Mouse (Mus musculus): ENCODE measurements at regions not wholly inside any gene's neighbourhood (a gene's known extent, or its start where the extent isn't known, plus 50 kb on each side); places are given as distances from the start of the nearest gene placed in this dataset.
A peak's percentile ranks its signal among the peaks of the same experiment; 100 is the strongest.

DNA sequence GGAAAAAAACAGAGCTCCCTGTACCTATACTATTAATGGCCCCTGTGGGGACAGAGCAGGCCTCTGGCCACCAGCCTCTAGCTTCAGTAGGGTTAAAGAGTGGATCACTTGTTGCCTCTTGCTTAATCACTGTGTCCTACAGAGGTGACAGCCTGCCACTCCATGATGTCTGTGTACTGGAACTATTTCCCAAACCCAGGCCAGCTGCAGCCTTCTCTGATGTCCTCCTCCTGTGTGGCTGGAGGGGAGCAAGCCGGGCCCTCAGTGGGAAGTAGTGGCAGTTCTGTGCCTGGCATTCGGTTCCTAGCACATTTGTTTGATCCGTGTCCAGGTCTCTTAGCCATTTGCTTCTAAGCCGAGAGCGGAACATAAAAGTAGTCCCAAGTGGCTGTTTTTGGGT is 207.7 kb upstream of the Cadm1 start:
- 59% methylated on average over 5 of the region's 5 CpGs for WGBS
- ATAC-seq (ENCODE audit: low FRiP score, low read depth) = no peak
- no peaks in the 10 kb centered on the region for H3K9me3 ChIP-seq
- H3K27ac ChIP-seq (replicated peaks) = no peak overlapping the region
- H3K4me3 ChIP-seq = no peak overlapping the region
- H3K4me2 ChIP-seq = no peak overlapping the region
- H3K4me1 ChIP-seq (replicated peaks) = no peaks in the 10 kb centered on the region
- H3K9ac ChIP-seq = no peak overlapping the region
- no peaks in the 10 kb centered on the region for H3K27me3 ChIP-seq
- H3K36me3 ChIP-seq = no peaks in the 10 kb centered on the region

DNA sequence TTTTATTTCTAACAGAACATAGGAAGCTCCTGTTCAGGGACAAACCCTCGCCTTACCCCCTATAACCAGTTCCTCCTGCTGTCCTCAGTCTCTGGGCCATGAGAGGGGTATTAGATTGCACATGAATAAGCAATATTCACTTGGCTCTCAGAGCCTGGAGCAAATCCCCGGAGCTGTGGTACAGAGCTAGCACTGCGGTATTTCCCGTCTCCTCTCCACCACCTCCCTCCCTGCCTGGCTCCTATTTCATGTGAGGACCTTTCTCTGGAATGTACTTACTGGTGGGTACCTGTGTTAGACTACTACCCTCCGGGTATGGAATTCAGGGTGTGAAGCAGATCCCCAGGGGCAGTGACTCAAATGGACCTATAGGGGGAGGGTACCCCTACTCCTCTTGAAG is 206.9 kb upstream of the Cadm1 start:
- Histone ChIP-seq H3K36me3 (no peaks in the 10 kb centered on the region), H3K4me1 (replicated peaks) (no peaks in the 10 kb centered on the region), H3K4me3 (no peak overlapping the region), H3K27me3 (no peaks in the 10 kb centered on the region), H3K4me2 (no peak overlapping the region), H3K27ac (replicated peaks) (no peak overlapping the region), H3K9ac (no peak overlapping the region), H3K9me3 (no peaks in the 10 kb centered on the region)
- 73% methylated on average over 5 of the region's 5 CpGs for WGBS
- no peak for ATAC-seq (ENCODE audit: low FRiP score, low read depth)

DNA sequence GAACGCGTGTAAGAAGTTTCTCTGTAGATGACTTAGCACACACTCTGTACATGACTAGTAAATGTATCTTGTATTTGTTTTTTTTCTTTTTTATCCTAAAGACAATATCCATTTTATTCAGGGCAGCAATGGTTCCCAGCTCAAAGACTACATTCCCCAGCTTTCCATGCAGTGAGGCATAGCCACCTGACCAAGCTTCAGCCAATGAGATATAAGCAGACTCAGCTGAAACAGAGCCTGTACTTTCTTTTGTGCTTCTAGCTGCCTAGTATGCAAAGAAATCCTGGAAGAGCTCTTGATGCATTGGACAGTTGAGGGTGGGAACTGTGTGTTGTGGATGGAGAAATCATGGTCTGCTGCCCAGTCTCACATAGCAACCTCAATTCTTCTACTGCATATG is 202.4 kb upstream of the Cadm1 start:
- H3K9ac ChIP-seq = no peak overlapping the region
- no peak overlapping the region for H3K4me2 ChIP-seq
- H3K27me3 ChIP-seq = no peaks in the 10 kb centered on the region
- H3K4me3 ChIP-seq = no peak overlapping the region
- no peak overlapping the region for H3K27ac ChIP-seq (replicated peaks)
- 100% methylated on average over 2 of the region's 2 CpGs for whole genome bisulfite sequencing
- no peaks in the 10 kb centered on the region for H3K9me3 ChIP-seq
- no peaks in the 10 kb centered on the region for H3K36me3 ChIP-seq
- H3K4me1 ChIP-seq (replicated peaks) = no peaks in the 10 kb centered on the region
- ATAC-seq (ENCODE audit: low FRiP score, low read depth) = peak; percentile 88

DNA sequence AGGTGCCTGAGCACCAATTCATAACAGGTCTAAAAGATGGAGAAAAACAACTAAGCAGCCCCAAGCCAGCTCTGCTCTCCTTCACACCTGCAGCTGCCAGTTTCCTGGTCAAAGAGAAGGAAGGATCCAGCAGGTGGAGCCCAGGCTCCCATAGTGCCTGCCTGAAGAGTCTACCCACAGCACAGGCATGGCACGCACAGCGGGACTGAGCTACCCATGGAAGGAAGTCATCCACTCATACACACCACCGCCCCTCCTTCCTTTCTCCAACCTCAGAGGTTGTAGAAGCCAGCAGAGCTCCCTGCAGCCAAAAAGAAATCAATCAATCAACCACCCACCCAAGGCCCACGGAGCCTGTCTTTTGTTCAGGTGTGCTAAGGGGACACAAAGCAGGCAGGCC is 197.0 kb upstream of the Cadm1 start:
- H3K4me2 ChIP-seq = no peak overlapping the region
- 52% methylated on average over 4 of the region's 4 CpGs for WGBS
- no peak for ATAC-seq (ENCODE audit: low FRiP score, low read depth)
- H3K9ac ChIP-seq = no peak overlapping the region
- H3K4me3 ChIP-seq = no peak overlapping the region
- H3K27me3 ChIP-seq = 0 out of 2 replicates have a peak, but pooled peaks cover 3% of the 10 kb centered on the region
- no peaks in the 10 kb centered on the region for H3K9me3 ChIP-seq
- no peak overlapping the region for H3K27ac ChIP-seq (replicated peaks)
- H3K36me3 ChIP-seq = no peaks in the 10 kb centered on the region
- H3K4me1 ChIP-seq (replicated peaks) = no peaks in the 10 kb centered on the region

DNA sequence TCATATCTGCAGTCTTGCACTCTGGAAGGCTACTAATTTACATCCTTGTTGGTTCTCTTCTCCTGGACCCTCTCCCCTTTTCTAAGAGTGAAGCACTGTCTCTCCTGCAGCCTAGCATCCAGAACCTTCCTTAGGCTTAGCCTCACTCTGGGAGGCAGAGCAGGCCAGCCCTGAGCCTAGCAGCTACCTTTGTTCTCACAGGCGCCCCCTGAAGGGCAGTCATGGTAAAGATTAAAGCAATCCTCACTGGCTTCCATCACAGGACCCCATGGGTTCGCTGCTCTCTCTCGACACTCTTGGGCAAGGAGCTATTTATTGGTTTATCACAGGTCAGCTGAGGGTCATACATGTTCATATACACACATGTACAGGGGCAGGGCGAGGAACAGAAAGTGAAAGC is 191.8 kb upstream of the Cadm1 start:
- H3K4me2 ChIP-seq = no peak overlapping the region
- H3K27ac ChIP-seq (replicated peaks) = no peak overlapping the region
- ATAC-seq (ENCODE audit: low FRiP score, low read depth) = no peak
- 0 out of 2 replicates have a peak, but pooled peaks cover 3% of the 10 kb centered on the region for H3K27me3 ChIP-seq
- WGBS = 67% methylated on average over 4 of the region's 4 CpGs
- H3K4me1 ChIP-seq (replicated peaks) = no peaks in the 10 kb centered on the region
- H3K9ac ChIP-seq = no peak overlapping the region
- H3K9me3 ChIP-seq = no peaks in the 10 kb centered on the region
- no peak overlapping the region for H3K4me3 ChIP-seq
- no peaks in the 10 kb centered on the region for H3K36me3 ChIP-seq

DNA sequence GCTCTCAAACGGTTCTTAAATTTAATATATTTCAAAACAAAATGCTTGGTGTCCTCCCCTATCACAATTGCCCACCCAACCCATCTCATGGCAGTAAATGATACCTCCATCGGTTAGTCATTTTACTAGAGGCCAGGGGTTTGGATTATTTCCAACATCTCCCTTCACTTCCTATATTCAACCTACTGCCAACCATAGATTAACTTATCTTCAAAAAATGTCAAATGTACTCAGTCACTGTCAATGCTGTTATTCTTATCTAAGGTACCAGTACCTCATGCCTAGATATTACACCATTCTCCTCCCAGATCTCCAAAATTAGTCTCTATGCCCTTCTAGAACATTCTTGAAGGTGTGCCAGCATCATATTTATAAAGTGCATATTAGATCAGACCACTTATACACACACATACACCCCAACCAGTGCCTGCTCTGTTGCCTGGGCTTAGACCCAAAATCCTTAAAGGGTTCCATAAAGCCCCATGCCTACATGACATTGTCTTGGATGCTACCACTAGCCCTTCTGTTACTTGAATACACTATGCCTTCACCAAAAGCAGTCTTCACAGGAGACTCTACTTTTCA is 183.4 kb upstream of the Cadm1 start:
- H3K27me3 ChIP-seq = no peaks in the 10 kb centered on the region
- ATAC-seq (ENCODE audit: low FRiP score, low read depth) = no peak
- H3K4me3 ChIP-seq = no peak overlapping the region
- no peaks in the 10 kb centered on the region for H3K4me1 ChIP-seq (replicated peaks)
- H3K9ac ChIP-seq = no peak overlapping the region
- H3K9me3 ChIP-seq = no peaks in the 10 kb centered on the region
- H3K27ac ChIP-seq (replicated peaks) = no peak overlapping the region
- H3K36me3 ChIP-seq = no peaks in the 10 kb centered on the region
- WGBS = 93% methylated on average over 2 of the region's 2 CpGs
- H3K4me2 ChIP-seq = no peak overlapping the region

DNA sequence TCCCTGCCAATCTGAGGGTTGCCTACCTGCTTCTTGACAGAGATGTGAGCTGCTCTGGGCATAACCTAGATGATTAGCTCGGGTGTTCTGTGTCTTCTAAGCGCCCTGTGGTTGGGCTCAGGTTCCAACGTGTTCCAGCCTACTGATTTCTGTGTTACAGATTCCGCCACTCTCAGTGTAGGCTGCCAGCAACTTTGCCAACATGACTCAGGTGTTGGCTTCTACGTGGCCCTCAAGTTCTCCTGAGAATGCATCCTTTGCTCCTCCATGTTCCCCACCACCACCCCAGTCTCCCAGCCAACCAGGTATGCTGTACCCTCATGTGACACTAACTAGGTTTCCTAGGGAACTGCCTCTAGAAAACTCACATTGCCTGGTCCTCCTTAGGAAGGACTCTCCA is 179.7 kb upstream of the Cadm1 start:
- 80% methylated on average over 5 of the region's 5 CpGs for WGBS

DNA sequence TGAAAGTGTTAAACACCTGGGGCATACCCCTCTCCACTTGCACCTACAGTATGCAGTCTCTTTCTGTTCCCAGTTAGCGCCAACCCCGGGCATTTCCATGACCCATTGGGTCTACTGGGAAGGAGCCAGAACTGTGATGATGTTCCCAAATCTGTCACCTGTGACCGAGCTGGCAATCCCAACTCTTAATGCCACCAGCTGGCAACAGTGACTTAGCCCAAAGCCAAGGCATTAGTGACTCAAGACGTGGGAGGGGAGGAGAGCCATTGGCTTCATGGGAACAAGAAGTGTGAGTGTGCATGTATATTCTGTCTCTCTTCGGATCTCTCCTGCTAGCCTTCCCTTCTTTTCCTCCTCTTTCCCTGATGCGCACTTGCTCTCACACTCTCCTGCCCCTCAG is 178.9 kb upstream of the Cadm1 start:
- Histone ChIP-seq H3K27me3 (no peaks in the 10 kb centered on the region), H3K4me1 (replicated peaks) (peaks cover 11% of the 10 kb centered on the region), H3K9ac (no peak overlapping the region), H3K27ac (replicated peaks) (no peak overlapping the region), H3K4me2 (no peak overlapping the region), H3K4me3 (no peak overlapping the region), H3K36me3 (no peaks in the 10 kb centered on the region), H3K9me3 (no peaks in the 10 kb centered on the region)
- no peak for ATAC-seq (ENCODE audit: low FRiP score, low read depth)
- WGBS = 61% methylated on average over 6 of the region's 6 CpGs

More for the DNA sequence above, 179.7 kb upstream of the Cadm1 start:
- ATAC-seq (ENCODE audit: low FRiP score, low read depth) = no peak
- Histone ChIP-seq H3K9me3 (no peaks in the 10 kb centered on the region), H3K4me2 (no peak overlapping the region), H3K36me3 (no peaks in the 10 kb centered on the region), H3K4me1 (replicated peaks) (peaks cover 11% of the 10 kb centered on the region), H3K27me3 (no peaks in the 10 kb centered on the region), H3K27ac (replicated peaks) (no peak overlapping the region), H3K4me3 (no peak overlapping the region), H3K9ac (no peak overlapping the region)

DNA sequence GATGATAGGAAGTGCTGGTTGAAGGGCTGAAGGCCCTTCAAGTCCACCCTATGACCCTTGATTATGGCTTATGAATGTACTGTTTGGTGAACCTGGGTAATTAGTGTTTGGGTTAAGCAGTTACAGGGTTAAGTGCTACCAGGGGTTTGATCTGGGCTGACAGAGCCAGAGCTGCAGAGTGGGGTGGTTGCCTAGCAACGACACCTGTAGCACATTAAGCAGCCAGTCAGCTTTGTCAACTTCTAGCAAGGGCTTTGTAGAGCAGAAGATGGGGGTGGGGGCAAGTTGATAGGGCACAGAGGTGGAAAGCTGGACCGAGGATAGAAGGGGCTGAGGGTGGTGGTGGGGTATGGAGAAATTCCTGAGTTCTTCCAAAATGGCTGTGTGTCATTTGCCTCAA is 177.0 kb upstream of the Cadm1 start:
- H3K4me2 ChIP-seq = no peak overlapping the region
- H3K36me3 ChIP-seq = no peaks in the 10 kb centered on the region
- no peak overlapping the region for H3K9ac ChIP-seq
- no peak overlapping the region for H3K4me3 ChIP-seq
- no peaks in the 10 kb centered on the region for H3K9me3 ChIP-seq
- 11% methylated on average over 2 of the region's 2 CpGs for whole genome bisulfite sequencing
- H3K4me1 ChIP-seq (replicated peaks) = peaks cover 17% of the 10 kb centered on the region
- H3K27ac ChIP-seq (replicated peaks) = no peak overlapping the region
- H3K27me3 ChIP-seq = no peaks in the 10 kb centered on the region
- ATAC-seq (ENCODE audit: low FRiP score, low read depth) = 0 out of 2 replicates have a peak, but pooled peaks have one; percentile 52

DNA sequence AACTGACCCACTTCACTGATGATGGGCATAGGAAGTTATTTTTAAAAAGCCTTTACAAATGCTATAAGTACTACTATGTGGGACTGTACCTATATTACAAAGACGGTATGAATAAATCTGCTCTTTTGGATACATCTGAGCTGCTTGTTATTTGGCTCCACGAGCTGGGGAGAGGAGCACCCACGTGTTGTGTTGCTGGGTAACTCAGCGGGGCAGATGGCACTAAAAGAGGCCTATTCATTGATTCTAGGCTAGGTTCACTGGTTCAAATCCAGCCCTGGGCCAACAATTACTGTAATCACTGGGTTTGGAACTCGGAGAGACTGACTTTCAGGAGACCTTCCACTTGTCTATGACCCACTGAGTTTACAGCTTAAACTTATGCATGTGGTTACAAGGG is 176.0 kb upstream of the Cadm1 start:
- Histone ChIP-seq H3K9ac (no peak overlapping the region), H3K4me1 (replicated peaks) (peaks cover 25% of the 10 kb centered on the region), H3K9me3 (no peaks in the 10 kb centered on the region), H3K27me3 (no peaks in the 10 kb centered on the region), H3K4me2 (no peak overlapping the region), H3K4me3 (no peak overlapping the region), H3K36me3 (no peaks in the 10 kb centered on the region), H3K27ac (replicated peaks) (no peak overlapping the region)
- WGBS = 65% methylated on average over 5 of the region's 5 CpGs
- ATAC-seq (ENCODE audit: low FRiP score, low read depth) = no peak

DNA sequence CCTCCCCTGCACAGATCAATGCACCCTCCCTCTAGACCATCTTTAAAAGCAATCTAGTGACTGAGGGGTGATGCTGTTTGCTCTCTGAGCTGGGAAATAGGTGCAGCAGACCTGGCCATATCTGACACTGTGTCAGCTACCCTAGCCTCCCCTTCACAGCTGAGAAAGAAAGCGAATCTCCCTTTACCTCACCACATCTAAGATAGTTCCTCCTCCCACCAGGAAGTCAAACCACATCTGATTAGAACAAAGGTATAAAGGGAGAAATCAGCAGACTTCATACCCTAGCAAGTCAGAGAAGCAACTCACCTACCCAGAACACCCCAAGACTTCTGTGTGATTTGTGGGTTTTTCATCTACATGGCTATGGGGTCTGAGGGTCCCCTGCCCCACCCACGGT is 175.6 kb upstream of the Cadm1 start:
- Histone ChIP-seq H3K9ac (no peak overlapping the region), H3K27me3 (no peaks in the 10 kb centered on the region), H3K4me1 (replicated peaks) (peaks cover 25% of the 10 kb centered on the region), H3K4me3 (no peak overlapping the region), H3K27ac (replicated peaks) (no peak overlapping the region), H3K9me3 (no peaks in the 10 kb centered on the region), H3K36me3 (no peaks in the 10 kb centered on the region), H3K4me2 (no peak overlapping the region)
- 88% methylated on average over 2 of the region's 2 CpGs for WGBS
- no peak for ATAC-seq (ENCODE audit: low FRiP score, low read depth)

DNA sequence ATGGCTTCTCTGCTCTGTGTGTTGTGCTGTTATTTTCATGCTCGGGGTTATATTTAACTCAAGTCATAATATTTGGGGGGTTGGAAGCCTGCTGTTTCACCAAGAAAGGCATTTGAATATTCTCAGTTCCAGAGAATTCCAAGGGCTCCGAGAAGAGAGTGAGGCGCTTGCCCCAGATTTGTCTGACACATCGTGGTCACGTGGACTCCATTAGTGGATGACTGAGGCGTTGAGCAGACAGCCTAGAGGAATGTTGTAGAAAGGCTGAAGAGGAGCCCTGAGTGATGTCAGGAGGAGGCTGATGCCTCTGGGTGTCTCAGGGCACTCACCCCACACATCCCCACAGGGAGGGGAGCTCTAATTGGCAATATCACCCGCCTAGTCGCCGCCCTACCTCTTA is 175.1 kb upstream of the Cadm1 start:
- H3K27ac ChIP-seq (replicated peaks) = no peak overlapping the region
- no peaks in the 10 kb centered on the region for H3K9me3 ChIP-seq
- whole genome bisulfite sequencing = 79% methylated on average over 9 of the region's 9 CpGs
- ATAC-seq (ENCODE audit: low FRiP score, low read depth) = no peak
- H3K4me3 ChIP-seq = no peak overlapping the region
- no peaks in the 10 kb centered on the region for H3K27me3 ChIP-seq
- H3K4me2 ChIP-seq = no peak overlapping the region
- no peaks in the 10 kb centered on the region for H3K36me3 ChIP-seq
- no peak overlapping the region for H3K9ac ChIP-seq
- peaks cover 25% of the 10 kb centered on the region for H3K4me1 ChIP-seq (replicated peaks)

DNA sequence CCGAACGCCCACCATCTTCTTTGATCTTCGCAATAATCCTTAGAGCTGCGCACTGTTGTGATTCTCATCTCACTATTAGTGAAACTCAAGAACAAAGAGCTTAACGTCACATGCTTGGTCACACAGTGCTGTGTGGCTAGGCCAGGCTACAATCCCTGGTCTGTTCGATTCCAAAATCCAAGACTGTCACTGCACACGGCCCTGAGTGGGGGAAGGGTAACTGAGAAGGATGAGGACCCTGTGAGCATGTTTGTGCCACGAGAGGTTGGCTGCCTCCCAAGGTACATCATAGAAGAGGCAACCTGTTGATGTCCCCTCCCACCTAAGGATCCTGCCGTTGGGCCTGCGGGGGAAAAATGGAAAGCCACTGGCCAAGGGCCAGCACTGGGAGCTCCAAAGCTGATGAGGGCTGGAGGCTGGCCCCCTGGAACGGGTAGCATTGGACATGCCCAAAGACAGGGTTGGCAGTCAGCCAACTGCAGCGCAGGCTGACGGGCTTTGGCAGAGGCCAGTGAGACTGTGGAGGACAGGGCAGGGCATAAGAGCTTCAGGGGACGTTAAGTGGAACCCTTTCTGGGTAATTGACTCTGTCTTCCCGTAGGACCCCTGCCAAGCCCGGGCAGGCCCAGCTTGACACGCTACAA is 172.1 kb upstream of the Cadm1 start:
- H3K9me3 ChIP-seq = no peaks in the 10 kb centered on the region
- H3K9ac ChIP-seq = no peak overlapping the region
- no peak overlapping the region for H3K27ac ChIP-seq (replicated peaks)
- H3K4me2 ChIP-seq = peak overlapping the region; percentile 6; the same call in 1 of the 2 replicates
- 0 out of 2 replicates have a peak, but pooled peaks cover 5% of the 10 kb centered on the region for H3K27me3 ChIP-seq
- no peak overlapping the region for H3K4me3 ChIP-seq
- WGBS = 44% methylated on average over 17 of the region's 17 CpGs
- H3K4me1 ChIP-seq (replicated peaks) = peaks cover 26% of the 10 kb centered on the region
- peak; percentile 95 for ATAC-seq (ENCODE audit: low FRiP score, low read depth)
- no peaks in the 10 kb centered on the region for H3K36me3 ChIP-seq
